Mouse (Mus musculus) embryonic facial prominence, embryonic 11.5 days (tissue): Measurements from ENCODE around the gene Gapdh. TPM values are rescaled to one million over a fixed set of nuclear protein-coding genes. Genes with fewer than 3 reads are reported as not detected.
A peak's percentile ranks its signal among the peaks of the same experiment; 100 is the strongest.

ENCODE experiments used
- ATAC-seq: fragments of 200-750 bp; cut with Nextera tagmentation; replicated peaks from 2 replicates; pipeline ENCODE4 v1.8.0; 2017; ENCODE audit warnings: low read depth; ENCODE audit not compliant: insufficient number of reproducible peaks, low FRiP score, low TSS enrichment
- DNase-seq: peaks from one replicate; pipeline ENCODE4 v3.0.0-alpha.2; 2015; ENCODE audit warnings: low spot score
- H3K27ac ChIP-seq: fragments of 300-500 bp; sonication (generic); replicated peaks from 2 replicates; pipeline ENCODE4 v1.5.1; 2014; ENCODE audit warnings: mild to moderate bottlenecking, low read depth, low read length, control low read depth
- H3K27me3 ChIP-seq: fragments of 300-500 bp; sonication (generic); 2 replicates; pipeline ENCODE4 v1.6.1; 2014; ENCODE audit warnings: mild to moderate bottlenecking, low read length, moderate library complexity, mixed read lengths; ENCODE audit not compliant: control insufficient read depth, insufficient read depth
- H3K36me3 ChIP-seq: fragments of 300-500 bp; sonication (generic); replicated peaks from 2 replicates; pipeline ENCODE4 v1.6.1; 2014; ENCODE audit warnings: low read depth, mild to moderate bottlenecking, low read length, moderate library complexity, mixed read lengths; ENCODE audit not compliant: control insufficient read depth, insufficient read depth
- H3K4me1 ChIP-seq: fragments of 300-500 bp; sonication (generic); 2 replicates; pipeline ENCODE4 v1.6.1; 2014; ENCODE audit warnings: low read length, mixed read lengths; ENCODE audit not compliant: control insufficient read depth, insufficient read depth
- H3K4me2 ChIP-seq: fragments of 300-500 bp; sonication (generic); 2 replicates; pipeline ENCODE4 v1.6.1; 2014; ENCODE audit warnings: low read depth, mild to moderate bottlenecking, control low read depth, low read length, moderate library complexity
- H3K4me3 ChIP-seq: fragments of 300-500 bp; sonication (generic); 2 replicates; pipeline ENCODE4 v1.5.1; 2014; ENCODE audit warnings: low read depth, low read length, control low read depth
- H3K9ac ChIP-seq: fragments of 300-500 bp; sonication (generic); replicated peaks from 2 replicates; pipeline ENCODE4 v1.6.1; 2014; ENCODE audit warnings: mild to moderate bottlenecking, control low read depth, low read length
- H3K9me3 ChIP-seq: fragments of 300-500 bp; sonication (generic); replicated peaks from 2 replicates; pipeline ENCODE4 v1.6.1; 2016; ENCODE audit warnings: mild to moderate bottlenecking, low read length, inconsistent platforms, mixed read lengths; ENCODE audit not compliant: control insufficient read depth
- WGBS: fragments of 180-500 bp; shearing (Covaris S2); extraction: QIAGEN DNeasy Blood & Tissue Kit; methylation state at CpG from one replicate; pipeline ENCODE4 v1.1.7; 2014; 5-methylcytosine and 5-hydroxymethylcytosine counted together
- polyA plus RNA-seq: library from polyadenylated mRNA; unstranded; fragments of >200 nt; fragmentation: Nextera tagmentation; extraction: Ambion mirVana; gene quantifications from 2 replicates; pipeline ENCODE4 v1.2.1, GENCODE M21; 2014

Gene Gapdh
- polyA plus RNA-seq: 2,314 and 2,539 TPM in 2 replicates

DNA sequence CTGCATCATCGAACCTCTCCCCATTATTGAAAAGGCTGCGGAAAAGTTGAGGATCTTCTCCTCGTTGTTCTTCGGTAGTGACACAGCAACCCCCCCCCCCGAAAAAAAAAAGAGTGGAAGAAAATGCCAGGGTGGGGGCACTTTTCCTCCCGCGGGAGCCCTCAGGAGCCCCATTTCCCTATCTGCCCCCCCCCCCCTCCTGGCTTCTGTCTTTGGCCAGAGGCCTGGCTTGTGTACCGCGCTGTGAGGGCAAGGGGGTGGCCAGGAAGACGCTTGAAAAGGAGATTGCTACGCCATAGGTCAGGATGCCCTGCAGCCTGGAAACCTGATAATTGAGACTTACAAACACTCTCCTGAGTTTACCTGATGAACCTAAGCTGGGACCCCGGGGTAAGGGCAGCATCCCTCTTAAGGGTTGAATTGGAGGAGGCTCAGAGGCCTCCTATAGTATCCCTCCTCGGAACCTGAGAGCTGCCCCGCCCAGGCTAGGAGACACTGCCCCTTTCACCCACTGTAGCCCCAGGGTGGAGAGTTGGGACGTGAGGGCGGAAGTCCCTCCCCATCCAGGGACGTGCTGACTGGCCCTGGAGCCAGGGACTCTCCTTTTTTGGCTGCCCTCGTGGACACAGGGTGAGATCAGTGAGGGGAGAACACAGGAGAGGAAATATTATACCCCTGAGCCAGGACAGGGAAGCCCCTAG, at the start of gene Gapdh:
Gene Gapdh, minus strand, starts transcription at position 417 of the 701 bp plus-strand sequence.
- ATAC-seq: peak; percentile 40
- H3K4me2 ChIP-seq: peak within 1 kb of the TSS; percentile 83
- peaks cover 23% of the 10 kb centered on the region for H3K36me3 ChIP-seq
- H3K4me1 ChIP-seq: peaks cover 13% of the 10 kb centered on the region
- H3K9ac ChIP-seq: peak within 1 kb of the TSS; percentile 98
- peak within 1 kb of the TSS; percentile 90 for H3K4me3 ChIP-seq
- no peaks in the 10 kb centered on the region for H3K27me3 ChIP-seq
- peak within 1 kb of the TSS; percentile 87 for H3K27ac ChIP-seq
- DNase-seq: peak; percentile 73
- 0% methylated on average over 18 of the region's 18 CpGs for WGBS
- no peaks in the 10 kb centered on the region for H3K9me3 ChIP-seq

GRCm38 (mm10) chr6:125215148-125215954, 49.1 kb upstream of the Gapdh start, which contains the start of gene Vamp1:
TSS of gene Vamp1 (plus strand) at chr6:125215551.
- H3K4me1 ChIP-seq: no peaks in the 10 kb centered on the region
- H3K27me3 ChIP-seq: peaks cover 2% of the 10 kb centered on the region; the same call in 1 of the 2 replicates
- H3K36me3 ChIP-seq: no peaks in the 10 kb centered on the region
- ATAC-seq (peak; percentile 93), DNase-seq (peak; percentile 96)
- under 1% methylated on average over 46 of the region's 48 CpGs for WGBS
- no peak within 1 kb of the TSS for H3K27ac ChIP-seq
- H3K4me2 ChIP-seq: peak within 1 kb of the TSS; percentile 96
- no peaks in the 10 kb centered on the region for H3K9me3 ChIP-seq
- H3K9ac ChIP-seq: peak within 1 kb of the TSS; percentile 79
- H3K4me3 ChIP-seq: peak within 1 kb of the TSS; percentile 73

DNA sequence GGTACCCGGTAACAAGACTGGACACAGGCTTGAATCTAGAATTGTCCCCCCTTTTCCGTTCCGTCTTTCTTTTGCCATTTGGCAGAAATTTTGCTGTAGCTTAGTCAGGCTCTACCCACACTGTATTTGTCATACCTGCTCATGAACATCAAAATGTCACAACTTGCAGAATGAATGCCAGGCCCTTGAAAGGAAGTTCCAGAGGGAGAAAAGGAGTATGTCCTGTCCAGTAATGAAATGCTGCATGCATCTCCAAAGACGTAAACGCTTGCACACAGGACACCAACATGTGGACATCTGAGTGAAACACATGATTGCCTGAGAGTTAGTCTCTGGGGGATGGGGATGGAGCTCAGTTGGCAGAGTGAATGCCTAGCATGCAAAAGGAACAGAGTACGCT, 47.4 kb upstream of the Gapdh start:
- Histone ChIP-seq H3K4me1 (no peaks in the 10 kb centered on the region), H3K4me2 (no peak overlapping the region), H3K27ac (no peak overlapping the region), H3K9ac (no peak overlapping the region), H3K4me3 (no peak overlapping the region), H3K27me3 (peaks cover 2% of the 10 kb centered on the region; the same call in 1 of the 2 replicates), H3K9me3 (no peaks in the 10 kb centered on the region), H3K36me3 (no peaks in the 10 kb centered on the region)
- 75% methylated on average over 6 of the region's 6 CpGs for WGBS
- ATAC-seq: no peak
- DNase-seq: no peak

DNA sequence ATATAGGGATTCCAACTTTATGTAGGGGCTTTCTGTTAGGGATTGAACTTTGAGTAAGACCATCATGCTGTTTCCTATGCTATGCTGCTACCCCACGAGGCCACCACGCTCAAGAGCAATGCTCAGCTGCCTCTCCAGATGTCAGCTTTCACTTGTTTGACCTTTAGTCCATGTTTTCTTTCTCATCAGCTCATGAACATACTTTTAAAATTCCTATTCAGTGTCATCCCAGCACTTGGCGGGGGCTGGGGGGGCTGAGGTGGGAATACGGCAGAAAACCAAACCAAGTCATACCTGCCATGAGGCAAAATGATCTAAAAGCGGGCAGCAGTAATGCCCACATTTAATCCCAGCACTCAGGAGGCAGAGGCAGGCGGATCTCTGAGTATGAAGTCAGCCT, 46.9 kb upstream of the Gapdh start:
- 70% methylated on average over 6 of the region's 6 CpGs for WGBS
- H3K9ac ChIP-seq: no peak overlapping the region
- DNase-seq: no peak

GRCm38 (mm10) chr6:125212621-125213020, 46.4 kb upstream of the Gapdh start:
- Histone ChIP-seq H3K9ac (no peak overlapping the region), H3K27ac (no peak overlapping the region), H3K27me3 (peaks cover 2% of the 10 kb centered on the region; the same call in 1 of the 2 replicates), H3K9me3 (no peaks in the 10 kb centered on the region), H3K4me2 (no peak overlapping the region), H3K4me1 (no peaks in the 10 kb centered on the region), H3K4me3 (no peak overlapping the region), H3K36me3 (no peaks in the 10 kb centered on the region)
- 53% methylated on average over 2 of the region's 2 CpGs for WGBS
- ATAC-seq (no peak), DNase-seq (no peak)

More for the DNA sequence above, 46.9 kb upstream of the Gapdh start:
- H3K27ac ChIP-seq: no peak overlapping the region
- no peaks in the 10 kb centered on the region for H3K9me3 ChIP-seq
- no peaks in the 10 kb centered on the region for H3K4me1 ChIP-seq
- H3K27me3 ChIP-seq: peaks cover 2% of the 10 kb centered on the region; the same call in 1 of the 2 replicates
- ATAC-seq: no peak
- H3K4me3 ChIP-seq: no peak overlapping the region
- no peaks in the 10 kb centered on the region for H3K36me3 ChIP-seq
- no peak overlapping the region for H3K4me2 ChIP-seq

DNA sequence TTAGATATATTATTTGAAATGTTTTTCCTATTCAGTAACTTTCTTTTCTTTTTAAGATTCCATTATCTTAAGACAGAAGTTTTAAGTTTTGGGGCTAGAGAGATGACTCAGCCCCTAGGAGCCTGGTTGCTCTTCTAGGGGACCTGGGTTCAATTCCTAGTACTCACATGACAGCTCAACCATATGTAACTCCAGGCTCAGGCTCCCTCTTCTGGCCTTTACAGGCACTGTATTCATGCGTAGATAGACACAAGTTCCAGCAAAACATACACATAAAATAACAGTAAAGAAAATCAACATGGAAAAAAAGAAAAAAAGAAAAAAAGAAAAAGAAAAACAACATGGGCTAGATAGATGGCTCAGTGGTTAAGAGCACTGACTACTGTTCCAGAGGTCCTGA, 44.2 kb upstream of the Gapdh start:
- H3K27me3 ChIP-seq: no peaks in the 10 kb centered on the region
- no peaks in the 10 kb centered on the region for H3K9me3 ChIP-seq
- H3K36me3 ChIP-seq: no peaks in the 10 kb centered on the region
- no peak overlapping the region for H3K9ac ChIP-seq
- no peak overlapping the region for H3K27ac ChIP-seq
- H3K4me3 ChIP-seq: no peak overlapping the region
- ATAC-seq (no peak), DNase-seq (no peak)
- no peaks in the 10 kb centered on the region for H3K4me1 ChIP-seq
- 84% methylated on average over 1 of the region's 1 CpGs for WGBS
- H3K4me2 ChIP-seq: no peak overlapping the region

DNA sequence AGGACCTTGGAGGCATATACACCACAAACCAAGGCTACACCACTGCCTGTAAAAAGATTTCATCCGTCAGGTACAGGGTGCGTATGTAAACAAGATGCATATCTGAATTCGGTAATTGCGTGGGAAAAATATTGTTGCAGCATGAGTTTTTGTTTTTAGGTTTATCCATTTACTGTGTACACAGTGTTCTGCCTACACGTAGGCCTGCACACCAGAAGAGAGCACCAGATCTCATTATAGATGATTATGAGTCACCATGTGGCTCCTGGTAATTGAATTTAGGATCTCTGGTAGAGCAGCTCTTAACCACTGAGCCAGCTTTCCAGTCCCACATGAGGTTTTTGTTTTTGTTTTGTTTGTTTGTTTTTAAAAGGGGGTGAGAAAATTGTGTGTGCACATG, 30.9 kb upstream of the Gapdh start:
- ATAC-seq: no peak
- Histone ChIP-seq H3K27me3 (no peaks in the 10 kb centered on the region), H3K4me3 (no peak overlapping the region), H3K9me3 (no peaks in the 10 kb centered on the region), H3K9ac (no peak overlapping the region), H3K4me2 (no peak overlapping the region), H3K27ac (no peak overlapping the region), H3K36me3 (no peaks in the 10 kb centered on the region; the same call in 1 of the 2 replicates), H3K4me1 (peaks cover 3% of the 10 kb centered on the region; the same call in 1 of the 2 replicates)
- 81% methylated on average over 5 of the region's 5 CpGs for WGBS
- no peak for DNase-seq

DNA sequence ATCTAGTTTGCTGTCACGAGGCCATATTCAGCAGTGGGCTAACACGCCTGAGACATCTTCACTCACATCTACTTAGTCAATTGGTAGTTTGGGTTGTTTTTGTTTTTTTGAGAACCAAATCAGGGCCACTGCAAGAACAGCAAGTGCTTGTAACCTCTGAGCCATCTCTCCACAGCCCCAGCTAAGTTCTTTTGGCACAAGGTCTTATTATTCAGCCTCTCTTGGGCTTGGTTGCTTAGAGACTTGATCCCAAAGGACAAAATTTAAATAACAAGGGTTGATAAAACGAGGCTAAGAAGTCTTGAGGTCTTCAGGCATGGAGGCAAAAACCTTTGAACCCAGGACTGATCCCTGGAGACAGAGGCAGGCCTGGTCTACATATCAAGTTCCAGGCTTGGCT, 30.0 kb upstream of the Gapdh start:
- no peak overlapping the region for H3K27ac ChIP-seq
- 52% methylated on average over 3 of the region's 3 CpGs for WGBS
- H3K4me3 ChIP-seq: no peak overlapping the region
- no peak overlapping the region for H3K9ac ChIP-seq
- H3K27me3 ChIP-seq: no peaks in the 10 kb centered on the region
- ATAC-seq (no peak), DNase-seq (no peak)
- no peaks in the 10 kb centered on the region for H3K9me3 ChIP-seq
- peaks cover 3% of the 10 kb centered on the region; the same call in 1 of the 2 replicates for H3K4me1 ChIP-seq
- no peaks in the 10 kb centered on the region; the same call in 1 of the 2 replicates for H3K36me3 ChIP-seq
- no peak overlapping the region for H3K4me2 ChIP-seq
